Mouse (Mus musculus): ENCODE measurements at regions not wholly inside any gene's neighbourhood (a gene's known extent, or its start where the extent isn't known, plus 50 kb on each side); places are given as distances from the start of the nearest gene placed in this dataset.
A peak's percentile ranks its signal among the peaks of the same experiment; 100 is the strongest.
"Not testable (repeated sequence)": the region's sequence is repeated elsewhere in the genome, so short reads cannot be mapped to it uniquely, and the experiment has no call there.

GRCm38 (mm10) chr6:117701547-117701946 is 139.4 kb upstream of the Zfp637 start:
- Histone ChIP-seq H3K4me1 (ENCODE audit: control insufficient read depth, insufficient read depth, low read length) (0 out of 2 replicates have a peak, but pooled peaks cover 4% of the 10 kb centered on the region), H3K9ac (ENCODE audit: low read depth, low read length, severe bottlenecking) (no peak overlapping the region), H3K9me3 (ENCODE audit: control insufficient read depth, low read length) (no peaks in the 10 kb centered on the region), H3K27ac (replicated peaks; ENCODE audit: low read depth, low read length) (no peak overlapping the region), H3K4me3 (replicated peaks; ENCODE audit: low read length) (no peak overlapping the region), H3K4me2 (replicated peaks; ENCODE audit: low read depth, low read length, severe bottlenecking) (no peak overlapping the region), H3K27me3 (ENCODE audit: control insufficient read depth, insufficient read depth, low read length) (no peaks in the 10 kb centered on the region), H3K36me3 (ENCODE audit: control insufficient read depth, insufficient read depth, low read length) (no peaks in the 10 kb centered on the region)
- 87% methylated on average over 5 of the region's 5 CpGs for WGBS
- ATAC-seq (ENCODE audit: low FRiP score, low read depth) (no peak), DNase-seq (ENCODE audit: low spot score) (no peak)
- TF ChIP-seq POLR2A (IDR thresholded peaks at IDR 0.05; ENCODE audit: borderline replicate concordance, extremely low read depth, insufficient read depth, insufficient read length): no peak

- H3K9ac ChIP-seq (ENCODE audit: low read depth, low read length, severe bottlenecking): no peak overlapping the region
- H3K36me3 ChIP-seq (ENCODE audit: control insufficient read depth, insufficient read depth, low read length): no peaks in the 10 kb centered on the region
- no peak for ATAC-seq (ENCODE audit: low FRiP score, low read depth)
- WGBS: 67% methylated on average over 2 of the region's 2 CpGs
- no peak overlapping the region for H3K27ac ChIP-seq (replicated peaks; ENCODE audit: low read depth, low read length)
- no peak for DNase-seq (ENCODE audit: low spot score)
- TF ChIP-seq POLR2A (IDR thresholded peaks at IDR 0.05; ENCODE audit: borderline replicate concordance, extremely low read depth, insufficient read depth, insufficient read length): no peak
- peaks cover 7% of the 10 kb centered on the region; the same call in 1 of the 2 replicates for H3K4me1 ChIP-seq (ENCODE audit: control insufficient read depth, insufficient read depth, low read length)
- H3K4me2 ChIP-seq (replicated peaks; ENCODE audit: low read depth, low read length, severe bottlenecking): no peak overlapping the region
- H3K9me3 ChIP-seq (ENCODE audit: control insufficient read depth, low read length): no peaks in the 10 kb centered on the region
- no peaks in the 10 kb centered on the region for H3K27me3 ChIP-seq (ENCODE audit: control insufficient read depth, insufficient read depth, low read length)
- H3K4me3 ChIP-seq (replicated peaks; ENCODE audit: low read length): no peak overlapping the region
Observed at GRCm38 (mm10) chr6:117706006-117706405, 135.0 kb upstream of the Zfp637 start.

- H3K36me3 ChIP-seq (ENCODE audit: control insufficient read depth, insufficient read depth, low read length): no peaks in the 10 kb centered on the region
- no peak overlapping the region for H3K9ac ChIP-seq (ENCODE audit: low read depth, low read length, severe bottlenecking)
- no peak for ATAC-seq (ENCODE audit: low FRiP score, low read depth)
- 49% methylated on average over 3 of the region's 3 CpGs for WGBS
- no peak overlapping the region for H3K4me3 ChIP-seq (replicated peaks; ENCODE audit: low read length)
- H3K4me1 ChIP-seq (ENCODE audit: control insufficient read depth, insufficient read depth, low read length): peaks cover 7% of the 10 kb centered on the region; the same call in 1 of the 2 replicates
- no peak for DNase-seq (ENCODE audit: low spot score)
- no peak overlapping the region for H3K27ac ChIP-seq (replicated peaks; ENCODE audit: low read depth, low read length)
- H3K27me3 ChIP-seq (ENCODE audit: control insufficient read depth, insufficient read depth, low read length): no peaks in the 10 kb centered on the region
- no peaks in the 10 kb centered on the region for H3K9me3 ChIP-seq (ENCODE audit: control insufficient read depth, low read length)
- no peak overlapping the region for H3K4me2 ChIP-seq (replicated peaks; ENCODE audit: low read depth, low read length, severe bottlenecking)
- TF ChIP-seq POLR2A (IDR thresholded peaks at IDR 0.05; ENCODE audit: borderline replicate concordance, extremely low read depth, insufficient read depth, insufficient read length): no peak
Observed at GRCm38 (mm10) chr6:117709212-117709611, 131.8 kb upstream of the Zfp637 start.

- DNase-seq (ENCODE audit: low spot score): peak; percentile 65
- WGBS: 53% methylated on average over 6 of the region's 6 CpGs
- Histone ChIP-seq H3K9ac (ENCODE audit: low read depth, low read length, severe bottlenecking) (no peak overlapping the region), H3K36me3 (ENCODE audit: control insufficient read depth, insufficient read depth, low read length) (no peaks in the 10 kb centered on the region), H3K27ac (replicated peaks; ENCODE audit: low read depth, low read length) (no peak overlapping the region), H3K9me3 (ENCODE audit: control insufficient read depth, low read length) (no peaks in the 10 kb centered on the region), H3K4me2 (replicated peaks; ENCODE audit: low read depth, low read length, severe bottlenecking) (no peak overlapping the region), H3K27me3 (ENCODE audit: control insufficient read depth, insufficient read depth, low read length) (no peaks in the 10 kb centered on the region), H3K4me1 (ENCODE audit: control insufficient read depth, insufficient read depth, low read length) (no peaks in the 10 kb centered on the region), H3K4me3 (replicated peaks; ENCODE audit: low read length) (no peak overlapping the region)
- TF ChIP-seq POLR2A (IDR thresholded peaks at IDR 0.05; ENCODE audit: borderline replicate concordance, extremely low read depth, insufficient read depth, insufficient read length): no peak
- ATAC-seq (ENCODE audit: low FRiP score, low read depth): peak; percentile 60
Observed at GRCm38 (mm10) chr6:117715056-117715777, 125.8 kb upstream of the Zfp637 start.

GRCm38 (mm10) chr6:117716422-117716821 is 124.6 kb upstream of the Zfp637 start:
- not testable (repeated sequence) for ATAC-seq (ENCODE audit: low FRiP score, low read depth); H3K9me3 ChIP-seq (ENCODE audit: control insufficient read depth, low read length); H3K36me3 ChIP-seq (ENCODE audit: control insufficient read depth, insufficient read depth, low read length); H3K9ac ChIP-seq (ENCODE audit: low read depth, low read length, severe bottlenecking); H3K4me1 ChIP-seq (ENCODE audit: control insufficient read depth, insufficient read depth, low read length); DNase-seq (ENCODE audit: low spot score); H3K27ac ChIP-seq (replicated peaks; ENCODE audit: low read depth, low read length); H3K4me2 ChIP-seq (replicated peaks; ENCODE audit: low read depth, low read length, severe bottlenecking); H3K4me3 ChIP-seq (replicated peaks; ENCODE audit: low read length); H3K27me3 ChIP-seq (ENCODE audit: control insufficient read depth, insufficient read depth, low read length)
- WGBS: 93% methylated on average over 5 of the region's 40 CpGs

GRCm38 (mm10) chr6:117752338-117752737 is 88.6 kb upstream of the Zfp637 start:
- not testable (repeated sequence) for H3K27me3 ChIP-seq (ENCODE audit: control insufficient read depth, insufficient read depth, low read length); DNase-seq (ENCODE audit: low spot score); H3K4me2 ChIP-seq (replicated peaks; ENCODE audit: low read depth, low read length, severe bottlenecking); H3K36me3 ChIP-seq (ENCODE audit: control insufficient read depth, insufficient read depth, low read length); ATAC-seq (ENCODE audit: low FRiP score, low read depth); H3K4me3 ChIP-seq (replicated peaks; ENCODE audit: low read length); H3K4me1 ChIP-seq (ENCODE audit: control insufficient read depth, insufficient read depth, low read length); H3K9me3 ChIP-seq (ENCODE audit: control insufficient read depth, low read length); H3K9ac ChIP-seq (ENCODE audit: low read depth, low read length, severe bottlenecking); H3K27ac ChIP-seq (replicated peaks; ENCODE audit: low read depth, low read length)

GRCm38 (mm10) chr6:117755682-117756081 is 85.3 kb upstream of the Zfp637 start:
- not testable (repeated sequence) for H3K4me3 ChIP-seq (replicated peaks; ENCODE audit: low read length); H3K4me1 ChIP-seq (ENCODE audit: control insufficient read depth, insufficient read depth, low read length); H3K27me3 ChIP-seq (ENCODE audit: control insufficient read depth, insufficient read depth, low read length); H3K36me3 ChIP-seq (ENCODE audit: control insufficient read depth, insufficient read depth, low read length); H3K9ac ChIP-seq (ENCODE audit: low read depth, low read length, severe bottlenecking); DNase-seq (ENCODE audit: low spot score); H3K27ac ChIP-seq (replicated peaks; ENCODE audit: low read depth, low read length); H3K9me3 ChIP-seq (ENCODE audit: control insufficient read depth, low read length); ATAC-seq (ENCODE audit: low FRiP score, low read depth); H3K4me2 ChIP-seq (replicated peaks; ENCODE audit: low read depth, low read length, severe bottlenecking)
- WGBS: 95% methylated on average over 2 of the region's 2 CpGs

All from limb, embryonic 14.5 days (tissue).